In genomic region chr1:93445111-93445821, GRCm38 (mm10) we compare ENCODE assay signal across 8 mouse cellular contexts. TPM values are rescaled to one million over a fixed set of nuclear protein-coding genes. Genes with fewer than 3 reads are reported as not detected.
DNase-seq lines count a peak whose midpoint lies in the region; ATAC-seq and TF ChIP-seq lines count a peak whose summit lies in the region.

No protein-coding gene starts in this region.

- H3K4me1 ChIP-seq in MEL (ENCODE audit: control insufficient read depth in 1 of 2, insufficient read depth in 2 of 2, low read length in 2 of 2) = peaks cover 3 to 13% of the 10 kb centered on the region in 2 experiments; a peak in 3 of 4 replicates
- H3K4me1 ChIP-seq in cerebellum, adult 2 months (ENCODE audit: control insufficient read depth, insufficient read depth, low read length) = peaks cover 7% of the 10 kb centered on the region; the same call in 1 of the 2 replicates
- peaks cover 31% of the 10 kb centered on the region for H3K4me1 ChIP-seq in hindbrain, embryonic 10.5 days (replicated peaks)
- H3K4me1 ChIP-seq in lung, postnatal 0 days (ENCODE audit: insufficient read depth, low read depth, low read length) = peaks cover 15% of the 10 kb centered on the region; the same call in 1 of the 2 replicates

- H3K36me3 ChIP-seq in MEL (ENCODE audit: control insufficient read depth in 1 of 2, insufficient read depth in 2 of 2, low read length in 2 of 2) = peaks cover 14 to 23% of the 10 kb centered on the region in 2 experiments
- H3K36me3 ChIP-seq in hindbrain, embryonic 10.5 days = peaks cover 13% of the 10 kb centered on the region
- 0 out of 2 replicates have a peak, but pooled peaks cover 2% of the 10 kb centered on the region for H3K36me3 ChIP-seq in lung, postnatal 0 days (ENCODE audit: insufficient read depth, low read length)

- peak overlapping the region; percentile 94 for H3K9ac ChIP-seq in MEL (ENCODE audit: control insufficient read depth, low read depth, low read length, poor library complexity, severe bottlenecking)
- H3K9ac ChIP-seq in lung, postnatal 0 days (replicated peaks; ENCODE audit: low read depth) = peak overlapping the region; percentile 94

- peak; percentile 88 for DNase-seq in MEL (ENCODE audit: low read depth, low spot score)
- peak; percentile 68 to 70 for DNase-seq in cerebellum, adult 2 months
- DNase-seq in forelimb bud, embryonic 11.5 days (ENCODE audit: low read depth, low spot score) = peak; percentile 68
- DNase-seq in hindbrain, embryonic 10.5 days (ENCODE audit: low spot score) = peak; percentile 80
- peak; percentile 52 for DNase-seq in layer of hippocampus, adult 9-11 months
- DNase-seq in lung, postnatal 0 days (ENCODE audit: low spot score) = peak; percentile 89
- peak; percentile 73 for DNase-seq in ovary, postnatal 10 days (ENCODE audit: low spot score)
- DNase-seq in thymus, postnatal 10 days (ENCODE audit: low spot score in 2 of 2) = peak; percentile 62 to 70

- ATAC-seq in lung, postnatal 0 days = peak; percentile 93

- WGBS in cerebellum, adult 2 months = under 1% methylated on average over 84 of the region's 84 CpGs
- under 1% methylated on average over 83 of the region's 84 CpGs for WGBS in hindbrain, embryonic 10.5 days
- 2% methylated on average over 78 of the region's 84 CpGs for WGBS in lung, postnatal 0 days

- peak overlapping the region; percentile 58 for H3K4me2 ChIP-seq in lung, postnatal 0 days (replicated peaks; ENCODE audit: low read depth, low read length)

- no peaks in the 10 kb centered on the region for H3K27me3 ChIP-seq in MEL (ENCODE audit: control insufficient read depth in 1 of 2, insufficient read depth in 2 of 2, low read length in 2 of 2)
- no peaks in the 10 kb centered on the region for H3K27me3 ChIP-seq in cerebellum, adult 2 months (ENCODE audit: control insufficient read depth, insufficient read depth, low read length)
- H3K27me3 ChIP-seq in hindbrain, embryonic 10.5 days (ENCODE audit: insufficient read depth, poor library complexity, severe bottlenecking) = no peaks in the 10 kb centered on the region
- H3K27me3 ChIP-seq in lung, postnatal 0 days (replicated peaks; ENCODE audit: insufficient read depth, low read length) = no peaks in the 10 kb centered on the region

- TF ChIP-seq POLR2A in MEL (IDR thresholded peaks at IDR 0.05; ENCODE audit: control insufficient read depth in 1 of 2, insufficient read depth in 1 of 2, low read depth in 1 of 2, low read length in 2 of 2, poor library complexity in 1 of 2) = peak; percentile 62 to 91; a peak in 3 of 4 replicates
- no peak for TF ChIP-seq POLR2A in cerebellum, adult 2 months (IDR thresholded peaks at IDR 0.05; ENCODE audit: borderline replicate concordance, insufficient read depth, low read length)

- no peaks in the 10 kb centered on the region for H3K9me3 ChIP-seq in MEL (replicated peaks; ENCODE audit: insufficient read depth, low read length)
- no peaks in the 10 kb centered on the region for H3K9me3 ChIP-seq in hindbrain, embryonic 10.5 days
- no peaks in the 10 kb centered on the region for H3K9me3 ChIP-seq in lung, postnatal 0 days (ENCODE audit: low read length)

- H3K79me2 ChIP-seq in MEL (ENCODE audit: control insufficient read depth, insufficient read depth, low read length, poor library complexity) = peaks cover 47% of the 10 kb centered on the region

- TF ChIP-seq RAD21 in MEL (IDR thresholded peaks at IDR 0.05; ENCODE audit: low read depth, low read length) = no peak

- 0 out of 4 replicates have a peak, but pooled peaks of 1 of the 2 experiments have one; percentile 3 for TF ChIP-seq EP300 in MEL (IDR thresholded peaks at IDR 0.05; ENCODE audit: low read depth in 1 of 2, low read length in 2 of 2)
- TF ChIP-seq EP300 in lung, postnatal 0 days (IDR thresholded peaks at IDR 0.05) = no peak

- peak overlapping the region; percentile 95 to 97 for H3K4me3 ChIP-seq in MEL (ENCODE audit: control insufficient read depth in 1 of 2, insufficient read depth in 1 of 2, low read depth in 2 of 2, low read length in 2 of 2)
- peak overlapping the region; percentile 76 for H3K4me3 ChIP-seq in cerebellum, adult 2 months (replicated peaks; ENCODE audit: insufficient read depth, low read depth, low read length)
- H3K4me3 ChIP-seq in hindbrain, embryonic 10.5 days = peak overlapping the region; percentile 86
- H3K4me3 ChIP-seq in lung, postnatal 0 days (ENCODE audit: low read depth, low read length) = peak overlapping the region; percentile 96

- TF ChIP-seq CTCF in MEL (IDR thresholded peaks at IDR 0.05 in 2 of 3, conservative IDR thresholded peaks at IDR 0.05 in 1 of 3; ENCODE audit: control insufficient read depth in 1 of 3, insufficient read depth in 1 of 3, low read depth in 2 of 3, low read length in 3 of 3, poor library complexity in 1 of 3, severe bottlenecking in 1 of 3) = no peak
- no peak for TF ChIP-seq CTCF in cerebellum, adult 2 months (IDR thresholded peaks at IDR 0.05; ENCODE audit: borderline replicate concordance, insufficient read depth, low read depth, low read length)
- TF ChIP-seq CTCF in lung, postnatal 0 days (IDR thresholded peaks at IDR 0.05) = no peak

- peak overlapping the region; percentile 78 for H3K27ac ChIP-seq in MEL (ENCODE audit: control insufficient read depth, low read depth, low read length)
- peak overlapping the region; percentile 71; the same call in 1 of the 2 replicates for H3K27ac ChIP-seq in cerebellum, adult 2 months (ENCODE audit: insufficient read depth, low read length)
- H3K27ac ChIP-seq in hindbrain, embryonic 10.5 days = peak overlapping the region; percentile 92
- H3K27ac ChIP-seq in lung, postnatal 0 days (ENCODE audit: low read length) = peak overlapping the region; percentile 98

TF ChIP-seq in MEL, 35 proteins besides CTCF, POLR2A, EP300 and RAD21 (continues in another document):
- no peak; the same call in 1 of the 2 replicates for TF ChIP-seq SIN3A (IDR thresholded peaks at IDR 0.05; ENCODE audit: low read length)
- no peak for TF ChIP-seq ZKSCAN1 (IDR thresholded peaks at IDR 0.05; ENCODE audit: low read depth, low read length)
- TF ChIP-seq ZC3H11A (IDR thresholded peaks at IDR 0.05; ENCODE audit: low read depth, low read length) = no peak
- TF ChIP-seq CHD1 (IDR thresholded peaks at IDR 0.05; ENCODE audit: low read depth, low read length) = 0 out of 2 replicates have a peak, but pooled peaks have one; percentile 46
- 0 out of 2 replicates have a peak, but pooled peaks have one; percentile 10 for TF ChIP-seq USF1 (IDR thresholded peaks at IDR 0.05; ENCODE audit: low read depth, low read length)
- no peak for TF ChIP-seq ZNF384 (IDR thresholded peaks at IDR 0.05; ENCODE audit: low read depth, low read length)
- TF ChIP-seq POLR2AphosphoS5 (IDR thresholded peaks at IDR 0.05; ENCODE audit: borderline replicate concordance, low read depth, low read length) = no peak
- TF ChIP-seq RCOR1 (IDR thresholded peaks at IDR 0.05; ENCODE audit: low read depth, low read length) = no peak
- TF ChIP-seq GATA1 (IDR thresholded peaks at IDR 0.05; ENCODE audit: low read depth, low read length) = no peak
- no peak for TF ChIP-seq CHD2 (IDR thresholded peaks at IDR 0.05; ENCODE audit: low read length)
- no peak for TF ChIP-seq E2F4 (IDR thresholded peaks at IDR 0.05; ENCODE audit: borderline replicate concordance, low read depth, low read length)
- TF ChIP-seq MEF2A (IDR thresholded peaks at IDR 0.05; ENCODE audit: extremely low read depth, insufficient replicate concordance, low read depth, low read length, poor library complexity, severe bottlenecking) = no peak
- TF ChIP-seq KAT2A (conservative IDR thresholded peaks at IDR 0.05; ENCODE audit: low read depth, low read length) = peak; percentile 42; the same call in 1 of the 2 replicates
- TF ChIP-seq BHLHE40 (IDR thresholded peaks at IDR 0.05; ENCODE audit: borderline replicate concordance, low read depth, low read length) = no peak
- no peak for TF ChIP-seq ELF1 (IDR thresholded peaks at IDR 0.05; ENCODE audit: low read depth, low read length)
- peak; percentile 90 for TF ChIP-seq POLR2AphosphoS2 (IDR thresholded peaks at IDR 0.05; ENCODE audit: low read length)
- no peak for TF ChIP-seq GABPA (IDR thresholded peaks at IDR 0.05; ENCODE audit: low read depth, low read length)
- TF ChIP-seq MAZ (IDR thresholded peaks at IDR 0.05; ENCODE audit: low read depth, low read length) = peak; percentile 60
- no peak for TF ChIP-seq SMC3 (IDR thresholded peaks at IDR 0.05; ENCODE audit: low read depth, low read length)
- peak; percentile 97 for TF ChIP-seq ZMIZ1 (IDR thresholded peaks at IDR 0.05; ENCODE audit: low read depth, low read length)
- TF ChIP-seq TCF12 (IDR thresholded peaks at IDR 0.05; ENCODE audit: low read depth, low read length) = peak; percentile 67
- TF ChIP-seq ETS1 (IDR thresholded peaks at IDR 0.05; ENCODE audit: low read depth, low read length) = no peak
- TF ChIP-seq HCFC1 (IDR thresholded peaks at IDR 0.05; ENCODE audit: low read depth, low read length) = peak; percentile 72
- peak; percentile 56; the same call in 1 of the 2 replicates for TF ChIP-seq MXI1 (IDR thresholded peaks at IDR 0.05; ENCODE audit: low read depth, low read length)
- no peak for TF ChIP-seq MYB (IDR thresholded peaks at IDR 0.05; ENCODE audit: low read depth, low read length)
- TF ChIP-seq MAX (IDR thresholded peaks at IDR 0.05; ENCODE audit: low read length) = 0 out of 2 replicates have a peak, but pooled peaks have one; percentile 27
- TF ChIP-seq USF2 (IDR thresholded peaks at IDR 0.05; ENCODE audit: borderline replicate concordance in 1 of 2, insufficient read depth in 1 of 2, low read depth in 1 of 2, low read length in 2 of 2) = no peak
- no peak for TF ChIP-seq TAL1 (IDR thresholded peaks at IDR 0.05; ENCODE audit: low read length)
- TF ChIP-seq JUND (IDR thresholded peaks at IDR 0.05; ENCODE audit: low read depth, low read length) = no peak
- TF ChIP-seq NELFE (IDR thresholded peaks at IDR 0.05; ENCODE audit: low read depth, low read length) = peak; percentile 91
- TF ChIP-seq MYC (IDR thresholded peaks at IDR 0.05; ENCODE audit: low read depth, low read length) = no peak
- TF ChIP-seq TBP (IDR thresholded peaks at IDR 0.05; ENCODE audit: low read depth, low read length) = peak; percentile 90
- no peak for TF ChIP-seq UBTF (IDR thresholded peaks at IDR 0.05; ENCODE audit: borderline replicate concordance, insufficient read depth, low read depth, low read length)

RNA-seq across cellular contexts. Expression of gene Hdlbp, which starts 33.3 kb away (rescaled TPM):
- 141 and 160 TPM in 2 replicates for total RNA-seq in MEL (2012; rRNA removed)
- polyA plus RNA-seq in MEL (2012; ENCODE audit: insufficient read depth in 1 of 2, insufficient read length in 2 of 2, low read depth in 1 of 2, low replicate concordance in 2 of 2, missing spikeins in 1 of 2) = 1,000 to 10,000 TPM in 1 of 2 experiments, 100 to 1,000 TPM in 1; 271 to 1,954 TPM
- 105 and 111 TPM in 2 replicates for polyA plus RNA-seq in cerebellum, adult 2 months (2012; rRNA removed)
- 98.3 and 113 TPM in 2 replicates for polyA plus RNA-seq in hindbrain, embryonic 10.5 days (2016; fragmentation: Nextera tagmentation; extraction: Ambion mirVana)
- 172 and 175 TPM in 2 replicates for polyA plus RNA-seq in lung, postnatal 0 days (2015; fragmentation: Nextera tagmentation; extraction: Ambion mirVana)

Comparison
In these comparisons a context has a peak if more than half of its experiments do, and no peak if none do; other contexts are left out.
1. Peak in every context shown above with its lines: DNase-seq, ATAC-seq, H3K4me3 ChIP-seq and H3K27ac ChIP-seq.